Mouse (Mus musculus) bone marrow, adult 2 months (tissue): ENCODE measurements around the gene Mrpl37. TPM values are rescaled to one million over a fixed set of nuclear protein-coding genes. Genes with fewer than 3 reads are reported as not detected.

ENCODE experiments used
- H3K27ac ChIP-seq: fragments of 200-500 bp; 2 replicates; pipeline ENCODE4 v1.5.1; 2012; ENCODE audit warnings: low read depth, mild to moderate bottlenecking, control low read depth, inconsistent platforms, low read length; ENCODE audit not compliant: control insufficient read depth, poor library complexity, insufficient read depth
- H3K4me1 ChIP-seq: fragments of 200-500 bp; 2 replicates; pipeline ENCODE4 v1.6.1; 2011; ENCODE audit warnings: low read length; ENCODE audit not compliant: control insufficient read depth, insufficient read depth
- H3K4me3 ChIP-seq: fragments of 200-500 bp; replicated peaks from 2 replicates; pipeline ENCODE3; 2011; ENCODE audit warnings: mild to moderate bottlenecking, low read depth, low read length, control low read depth; ENCODE audit not compliant: control insufficient read depth
- CTCF ChIP-seq: fragments of 200-500 bp; IDR thresholded peaks from 2 replicates; pipeline ENCODE4 v1.5.1; 2011; ENCODE audit warnings: low read length, control low read depth; ENCODE audit not compliant: control insufficient read depth, insufficient read depth
- POLR2A ChIP-seq: fragments of 200-500 bp; IDR thresholded peaks from 2 replicates; pipeline ENCODE4 v1.6.1; 2011; ENCODE audit warnings: low read depth, mild to moderate bottlenecking, control low read depth, low read length, borderline replicate concordance; ENCODE audit not compliant: control insufficient read depth
- WGBS: fragments of 180-500 bp; shearing (Covaris S2); methylation state at CpG from one replicate; pipeline ENCODE4 v1.1.7; 2018; 5-methylcytosine and 5-hydroxymethylcytosine counted together
- polyA plus RNA-seq: library from polyadenylated mRNA; stranded (reverse); fragments of >200 nt; gene quantifications from 2 replicates; pipeline ENCODE4 v1.2.4, GENCODE M21; 2011; ENCODE audit warnings: low replicate concordance; ENCODE audit not compliant: missing spikeins, insufficient read depth, insufficient read length

The Mrpl37 gene
- polyA plus RNA-seq, 1 experiment, result 40.1 TPM

DNA sequence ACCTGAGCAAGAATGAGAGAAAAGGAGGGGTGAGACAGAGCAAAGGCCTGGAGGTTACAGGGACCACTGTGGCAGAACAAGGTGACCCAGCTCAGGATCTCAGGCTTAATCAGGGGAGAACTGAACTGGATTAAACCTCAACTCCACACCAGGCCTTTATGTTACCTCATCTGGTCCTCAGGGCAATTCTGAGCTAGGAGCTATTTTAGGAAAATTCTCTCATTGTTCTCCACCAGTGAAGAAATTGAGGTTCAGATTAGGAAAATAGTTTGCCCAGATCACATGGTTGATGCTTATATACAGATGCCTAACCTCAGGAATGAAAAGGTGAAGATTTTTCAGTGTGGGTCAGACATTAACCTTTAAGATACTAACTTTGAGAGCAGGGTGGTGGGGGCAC is 13.0 kb upstream of the Mrpl37 start:
- no peak overlapping the region for H3K27ac ChIP-seq
- TF ChIP-seq POLR2A (no peak), CTCF (no peak)
- H3K4me3 ChIP-seq, result no peak overlapping the region
- peaks cover 2% of the 10 kb centered on the region; the same call in 1 of the 2 replicates for H3K4me1 ChIP-seq

DNA sequence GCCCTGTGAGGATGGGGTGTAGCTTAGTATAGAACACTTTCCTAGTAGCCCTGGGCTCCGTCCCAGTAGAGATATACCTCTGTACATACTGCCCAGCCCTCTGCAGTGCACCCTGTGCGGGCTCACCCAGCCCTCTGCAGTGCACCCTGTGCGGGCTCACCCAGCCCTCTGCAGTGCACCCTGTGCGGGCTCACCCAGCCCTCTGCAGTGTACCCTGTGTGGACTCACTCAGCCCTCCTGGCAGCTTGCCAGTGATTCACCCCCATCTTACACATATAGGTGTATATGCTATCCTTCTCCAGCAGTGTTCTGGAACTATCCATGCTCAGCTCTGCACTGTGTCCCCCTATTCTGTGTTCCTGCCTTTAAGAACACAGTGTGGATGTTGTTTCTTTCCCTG is 12.2 kb upstream of the Mrpl37 start:
- Histone ChIP-seq H3K4me1 (peaks cover 2% of the 10 kb centered on the region; the same call in 1 of the 2 replicates), H3K27ac (no peak overlapping the region), H3K4me3 (no peak overlapping the region)
- no peak for TF ChIP-seq CTCF
- TF ChIP-seq POLR2A, result no peak
- 80% methylated on average over 4 of the region's 4 CpGs for WGBS

DNA sequence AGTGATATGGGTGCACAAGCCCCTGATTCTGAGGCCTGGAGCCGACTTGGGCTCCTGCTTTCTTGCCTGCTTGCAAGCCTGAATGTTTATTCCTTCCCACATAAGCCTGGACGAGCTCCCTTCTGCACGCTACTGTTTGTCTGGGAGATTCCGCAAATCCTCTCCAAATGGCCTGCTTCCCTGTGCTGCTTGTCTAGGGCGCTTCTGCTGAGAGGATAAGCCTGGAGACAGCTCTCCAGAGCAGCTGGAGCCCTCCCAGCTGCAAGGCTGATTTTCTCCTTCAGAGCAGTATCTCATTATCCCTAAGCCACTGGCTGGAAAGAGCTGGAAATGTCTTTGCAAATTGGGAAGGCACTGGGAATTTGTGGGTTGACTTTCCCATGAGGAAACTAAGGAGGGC is 8.8 kb upstream of the Mrpl37 start:
- WGBS, result 91% methylated on average over 5 of the region's 5 CpGs
- Histone ChIP-seq H3K4me3 (no peak overlapping the region), H3K4me1 (no peaks in the 10 kb centered on the region), H3K27ac (no peak overlapping the region)
- TF ChIP-seq POLR2A, result no peak
- TF ChIP-seq CTCF, result no peak

DNA sequence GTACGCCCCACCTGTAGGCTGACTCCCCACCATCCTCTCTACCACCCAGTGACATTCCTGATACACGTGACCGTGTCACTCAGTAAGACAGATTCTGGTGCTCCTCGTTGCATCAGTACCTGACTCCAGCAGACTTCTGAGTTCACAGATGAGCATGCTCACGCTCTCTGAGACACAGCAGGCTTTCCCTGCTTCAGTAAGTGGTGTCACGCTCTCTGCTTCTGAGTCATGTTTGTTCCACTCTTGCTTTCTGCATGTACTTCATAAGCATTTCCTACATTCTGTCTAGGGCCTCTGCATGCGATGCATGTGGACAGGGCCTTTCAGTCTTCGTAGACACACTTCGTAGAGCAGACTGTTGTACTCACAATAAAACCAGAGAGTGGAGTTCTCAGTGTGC is 5.7 kb upstream of the Mrpl37 start:
- Histone ChIP-seq H3K4me1 (peaks cover under 1% of the 10 kb centered on the region; the same call in 1 of the 2 replicates), H3K27ac (no peak overlapping the region), H3K4me3 (no peak overlapping the region)
- no peak for TF ChIP-seq CTCF
- TF ChIP-seq POLR2A, result no peak
- WGBS, result 81% methylated on average over 9 of the region's 9 CpGs

DNA sequence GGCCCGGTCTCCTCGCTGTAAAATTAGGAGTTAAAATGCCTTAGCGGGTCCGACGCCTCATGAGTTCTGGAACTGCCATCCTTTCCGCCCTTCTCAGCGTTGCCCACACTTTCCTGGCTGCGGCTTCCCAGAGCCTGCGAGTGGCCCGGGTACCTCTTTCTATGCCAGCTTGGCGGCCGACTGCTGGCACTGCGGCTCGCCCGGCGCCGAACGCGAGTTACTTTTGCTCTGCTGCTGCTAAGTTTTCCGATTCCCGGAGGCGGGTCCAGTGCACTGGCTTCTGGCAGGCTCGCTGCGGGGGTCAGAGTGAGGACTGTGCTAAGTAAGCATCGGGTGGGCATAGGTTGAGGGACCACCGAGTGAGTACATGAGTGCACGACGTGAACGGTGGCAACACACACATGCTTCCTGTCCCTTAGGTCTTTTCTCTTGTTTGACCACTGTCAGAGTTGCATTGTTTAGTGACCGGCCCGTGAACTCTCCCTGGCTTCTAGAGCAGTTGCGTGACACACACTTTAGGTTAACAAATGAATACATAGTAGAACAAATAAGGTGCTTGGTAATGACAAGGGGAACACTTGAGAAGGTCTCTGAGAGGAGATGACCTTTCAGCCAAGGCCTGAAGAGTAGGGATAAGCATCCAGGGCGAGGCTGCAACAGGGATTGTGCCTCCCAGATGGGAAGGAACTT is 628 bp upstream of the Mrpl37 start:
- peak overlapping the region; percentile 99 for H3K4me3 ChIP-seq
- 4% methylated on average over 33 of the region's 33 CpGs for WGBS
- peak overlapping the region; percentile 4; the same call in 1 of the 2 replicates for H3K27ac ChIP-seq
- TF ChIP-seq CTCF, result no peak
- TF ChIP-seq POLR2A, result no peak
- peaks cover 1% of the 10 kb centered on the region; the same call in 1 of the 2 replicates for H3K4me1 ChIP-seq

DNA sequence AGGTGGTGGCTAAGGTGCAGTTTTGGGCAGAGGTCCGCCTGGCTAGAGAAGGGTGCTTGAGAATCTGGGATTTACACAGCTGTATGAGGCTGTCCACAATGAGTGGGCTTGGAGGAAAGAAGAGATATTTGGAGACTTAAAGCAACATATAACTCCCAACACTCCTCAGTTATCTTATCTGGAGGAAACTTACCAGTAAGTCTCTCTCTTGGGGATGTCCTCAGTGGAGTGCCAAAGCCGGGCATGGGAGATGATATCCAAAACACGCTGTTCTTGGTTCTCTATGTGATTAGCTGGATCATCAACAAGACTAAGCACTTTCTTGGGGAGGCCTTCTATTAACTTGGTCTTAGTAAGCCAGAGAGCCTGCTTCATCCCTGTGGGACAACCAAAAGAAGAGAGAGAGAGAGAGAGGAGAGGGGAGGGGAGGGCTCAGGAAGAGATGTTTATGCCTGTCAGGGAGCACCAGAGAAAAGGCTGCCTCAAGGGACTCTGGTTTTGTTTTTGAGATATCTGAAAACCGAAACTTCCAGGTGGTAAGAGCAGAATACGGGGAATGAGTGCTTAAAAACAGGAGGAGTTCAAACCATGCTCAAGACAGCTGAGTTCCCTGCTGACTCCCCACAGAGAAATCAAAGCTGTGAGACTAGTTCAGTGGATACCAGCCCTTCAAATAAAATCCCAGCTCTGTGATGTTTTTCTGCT is 2.1 kb downstream of the Mrpl37 start:
- Histone ChIP-seq H3K4me3 (no peak overlapping the region), H3K27ac (no peak overlapping the region), H3K4me1 (peaks cover 1% of the 10 kb centered on the region; the same call in 1 of the 2 replicates)
- 76% methylated on average over 5 of the region's 5 CpGs for WGBS
- TF ChIP-seq POLR2A (no peak), CTCF (no peak)

DNA sequence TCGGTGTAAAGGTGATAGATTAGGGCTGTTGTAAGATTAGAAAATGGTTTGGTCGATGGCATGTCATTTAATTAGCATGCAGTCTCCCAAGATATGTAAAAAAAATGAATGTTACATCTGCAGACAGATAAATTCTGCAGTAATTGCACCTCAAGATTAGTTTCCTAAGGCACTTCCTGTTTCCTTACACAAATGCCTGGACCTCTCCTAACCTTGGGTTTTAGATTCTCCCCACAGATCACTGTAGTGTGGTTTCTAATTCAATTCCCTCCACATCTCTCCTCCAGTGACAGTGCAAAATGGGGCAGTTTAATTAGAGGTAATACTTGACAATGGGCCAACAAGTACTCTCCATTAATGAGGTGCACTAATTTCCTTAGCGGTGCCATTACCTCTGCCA is 3.5 kb downstream of the Mrpl37 start:
- Histone ChIP-seq H3K4me3 (no peak overlapping the region), H3K27ac (no peak overlapping the region), H3K4me1 (peaks cover 1% of the 10 kb centered on the region; the same call in 1 of the 2 replicates)
- 80% methylated on average over 3 of the region's 3 CpGs for WGBS
- TF ChIP-seq CTCF, result no peak
- TF ChIP-seq POLR2A, result no peak

DNA sequence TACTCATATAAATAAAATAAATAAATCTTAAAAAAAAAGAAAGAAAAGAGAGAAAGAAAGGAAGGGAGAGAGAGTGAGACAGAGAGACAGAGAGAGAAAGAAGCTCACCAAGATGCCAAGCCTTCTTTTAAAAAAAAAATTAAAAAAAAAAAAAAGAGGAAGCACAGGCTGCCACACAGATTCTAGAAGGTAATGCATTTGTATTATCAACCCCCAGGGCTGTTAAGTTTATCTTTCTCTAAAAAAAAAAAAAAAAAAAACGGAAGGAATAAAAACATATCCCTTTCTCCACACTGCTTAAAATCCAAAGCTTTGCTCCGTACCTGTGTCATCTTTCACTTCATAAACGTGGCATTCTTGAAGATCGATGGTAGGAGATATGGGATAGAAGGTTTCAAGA is 5.1 kb downstream of the Mrpl37 start:
- WGBS, result 79% methylated on average over 4 of the region's 4 CpGs

More for the DNA sequence above, 5.1 kb downstream of the Mrpl37 start:
- H3K4me1 ChIP-seq, result no peaks in the 10 kb centered on the region
- no peak overlapping the region for H3K27ac ChIP-seq
- no peak overlapping the region for H3K4me3 ChIP-seq
- no peak for TF ChIP-seq POLR2A
- no peak for TF ChIP-seq CTCF
